Mouse (Mus musculus) embryonic facial prominence, embryonic 12.5 days (tissue): ENCODE results near the gene Tinf2. TPM values are rescaled to one million over a fixed set of nuclear protein-coding genes. Genes with fewer than 3 reads are reported as not detected.

Experiments used
- ATAC-seq: fragments of 200-750 bp; cut with Nextera tagmentation; 2 replicates; pipeline ENCODE4 v1.8.0; 2017; ENCODE audit not compliant: insufficient number of reproducible peaks, insufficient read depth, low FRiP score, low TSS enrichment
- H3K27ac ChIP-seq: fragments of 300-500 bp; sonication (generic); 2 replicates; pipeline ENCODE4 v1.5.1; 2016; ENCODE audit warnings: mild to moderate bottlenecking
- H3K27me3 ChIP-seq: fragments of 300-500 bp; sonication (generic); 2 replicates; pipeline ENCODE4 v1.6.1; 2016; ENCODE audit warnings: mild to moderate bottlenecking, moderate library complexity
- H3K36me3 ChIP-seq: fragments of 300-500 bp; sonication (generic); 2 replicates; pipeline ENCODE4 v1.6.1; 2016; ENCODE audit warnings: mild to moderate bottlenecking
- H3K4me1 ChIP-seq: fragments of 300-500 bp; sonication (generic); 2 replicates; pipeline ENCODE4 v1.6.1; 2016
- H3K4me2 ChIP-seq: fragments of 300-500 bp; sonication (generic); replicated peaks from 2 replicates; pipeline ENCODE4 v1.6.1; 2016; ENCODE audit warnings: mild to moderate bottlenecking, moderate library complexity
- H3K4me3 ChIP-seq: fragments of 300-500 bp; sonication (generic); 2 replicates; pipeline ENCODE4 v1.5.1; 2016; ENCODE audit warnings: mild to moderate bottlenecking
- H3K9ac ChIP-seq: fragments of 300-500 bp; sonication (generic); 2 replicates; pipeline ENCODE4 v1.6.1; 2016; ENCODE audit warnings: mild to moderate bottlenecking, moderate library complexity
- H3K9me3 ChIP-seq: fragments of 300-500 bp; sonication (generic); 2 replicates; pipeline ENCODE4 v1.6.1; 2016; ENCODE audit warnings: mild to moderate bottlenecking, moderate library complexity
- WGBS: fragments of 180-500 bp; shearing (Covaris S2); methylation state at CpG from one replicate; pipeline ENCODE4 v1.1.7; 2016; 5-methylcytosine and 5-hydroxymethylcytosine counted together
- polyA plus RNA-seq: library from polyadenylated mRNA; unstranded; fragments of >200 nt; fragmentation: Nextera tagmentation; extraction: Ambion mirVana; gene quantifications from 2 replicates; pipeline ENCODE4 v1.2.1, GENCODE M21; 2016

The Tinf2 gene
- polyA plus RNA-seq, 1 experiment from 2014 or later, result 54.1 TPM

DNA sequence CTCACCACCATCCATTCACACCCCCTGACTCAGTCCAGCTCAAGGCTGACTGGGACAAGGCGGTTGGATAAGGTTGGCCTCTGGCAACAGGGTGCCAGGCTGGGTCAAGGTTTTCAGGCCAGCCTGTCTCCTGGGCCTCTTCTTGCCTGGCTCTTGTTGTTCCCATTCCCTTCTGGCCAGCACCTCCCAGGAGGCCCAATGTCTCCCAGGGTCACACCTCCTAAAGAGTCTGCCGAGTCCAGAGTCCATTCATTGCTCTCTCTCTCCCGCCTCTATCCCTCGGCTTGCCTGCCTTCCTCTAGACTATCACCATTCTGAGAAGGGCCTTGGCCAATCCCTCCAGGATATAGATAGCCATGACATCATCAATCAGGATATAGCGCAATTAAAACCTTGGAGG, 23.6 kb downstream of the Tinf2 start:
- WGBS, result 93% methylated on average over 5 of the region's 5 CpGs
- Histone ChIP-seq H3K4me2 (no peak overlapping the region), H3K27me3 (no peaks in the 10 kb centered on the region), H3K4me1 (peaks cover 5% of the 10 kb centered on the region; the same call in 1 of the 2 replicates), H3K9me3 (no peaks in the 10 kb centered on the region), H3K4me3 (no peak overlapping the region), H3K9ac (no peak overlapping the region), H3K27ac (no peak overlapping the region), H3K36me3 (peaks cover 21% of the 10 kb centered on the region)
- ATAC-seq, result no peak

DNA sequence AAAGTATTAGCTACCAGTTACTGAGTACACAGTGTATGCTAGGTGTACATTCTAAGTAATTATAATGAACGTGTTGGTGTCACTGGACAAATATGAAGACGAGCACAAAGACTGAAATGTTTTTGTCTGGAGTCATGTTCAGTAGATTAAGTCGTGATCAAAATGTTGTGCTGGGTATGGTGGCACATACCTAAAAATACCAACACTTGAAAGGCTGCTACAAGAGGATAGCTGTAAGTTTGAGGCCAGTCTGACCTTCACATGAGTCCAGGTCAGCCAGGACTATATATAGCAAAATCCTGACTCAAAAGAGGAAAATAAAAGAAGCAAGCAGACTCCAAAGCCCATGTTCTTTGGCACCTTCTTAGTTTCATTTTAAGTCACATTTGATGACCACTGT, 24.7 kb downstream of the Tinf2 start:
- Histone ChIP-seq H3K4me1 (peaks cover 5% of the 10 kb centered on the region; the same call in 1 of the 2 replicates), H3K4me3 (no peak overlapping the region), H3K9me3 (no peaks in the 10 kb centered on the region), H3K27ac (no peak overlapping the region), H3K27me3 (no peaks in the 10 kb centered on the region), H3K36me3 (peaks cover 16% of the 10 kb centered on the region), H3K4me2 (no peak overlapping the region), H3K9ac (no peak overlapping the region)
- ATAC-seq, result no peak
- WGBS, result 86% methylated on average over 3 of the region's 3 CpGs

DNA sequence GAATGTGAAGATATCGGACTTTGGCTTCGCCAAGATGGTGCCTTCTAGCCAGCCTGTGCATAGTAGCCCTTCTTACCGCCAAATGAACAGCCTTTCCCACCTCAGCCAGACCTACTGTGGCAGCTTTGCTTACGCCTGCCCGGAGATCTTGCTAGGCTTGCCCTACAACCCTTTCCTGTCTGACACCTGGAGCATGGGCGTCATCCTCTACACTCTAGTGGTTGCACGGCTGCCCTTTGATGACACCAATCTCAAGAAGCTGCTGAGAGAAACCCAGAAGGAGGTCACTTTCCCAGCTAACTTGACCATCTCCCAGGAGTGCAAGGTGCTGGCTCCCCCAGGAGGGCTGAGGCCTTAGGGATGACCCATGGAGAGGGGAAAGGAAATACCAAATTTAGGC, 30.1 kb downstream of the Tinf2 start:
- Histone ChIP-seq H3K4me2 (no peak overlapping the region), H3K36me3 (peaks cover 6% of the 10 kb centered on the region; the same call in 1 of the 2 replicates), H3K9me3 (no peaks in the 10 kb centered on the region), H3K4me3 (no peak overlapping the region), H3K27ac (no peak overlapping the region), H3K27me3 (no peaks in the 10 kb centered on the region), H3K9ac (no peak overlapping the region), H3K4me1 (no peaks in the 10 kb centered on the region)
- WGBS, result 83% methylated on average over 7 of the region's 7 CpGs
- no peak for ATAC-seq

DNA sequence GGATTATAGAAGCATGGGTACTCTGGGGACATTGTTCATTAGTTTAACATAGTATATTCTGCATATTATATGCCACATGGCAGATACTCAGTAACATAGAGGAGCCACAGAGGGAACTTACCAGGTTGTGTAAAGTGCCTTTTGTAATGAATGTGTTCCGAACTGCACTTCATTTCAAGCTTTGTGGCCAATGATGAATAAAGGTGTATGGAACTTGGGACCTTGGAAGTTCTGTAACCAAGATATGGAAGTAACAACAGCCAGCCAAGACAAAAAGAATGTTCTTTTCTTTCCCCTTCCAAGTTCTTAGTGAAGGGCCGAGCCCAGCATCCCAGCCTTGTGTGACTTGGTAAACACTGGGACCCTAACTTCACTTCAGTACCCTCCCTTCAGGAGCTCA, 31.7 kb downstream of the Tinf2 start, which contains the start of gene Tssk4:
TSS of gene Tssk4 (plus strand) at position 301 of the 400 bp plus-strand sequence.
- Histone ChIP-seq H3K9ac (no peak within 1 kb of the TSS), H3K4me3 (no peak within 1 kb of the TSS), H3K27me3 (no peaks in the 10 kb centered on the region), H3K36me3 (peaks cover 11% of the 10 kb centered on the region; the same call in 1 of the 2 replicates), H3K4me1 (peaks cover 3% of the 10 kb centered on the region), H3K9me3 (no peaks in the 10 kb centered on the region), H3K4me2 (no peak within 1 kb of the TSS), H3K27ac (no peak within 1 kb of the TSS)
- WGBS, result 93% methylated on average over 2 of the region's 2 CpGs
- ATAC-seq, result no peak

DNA sequence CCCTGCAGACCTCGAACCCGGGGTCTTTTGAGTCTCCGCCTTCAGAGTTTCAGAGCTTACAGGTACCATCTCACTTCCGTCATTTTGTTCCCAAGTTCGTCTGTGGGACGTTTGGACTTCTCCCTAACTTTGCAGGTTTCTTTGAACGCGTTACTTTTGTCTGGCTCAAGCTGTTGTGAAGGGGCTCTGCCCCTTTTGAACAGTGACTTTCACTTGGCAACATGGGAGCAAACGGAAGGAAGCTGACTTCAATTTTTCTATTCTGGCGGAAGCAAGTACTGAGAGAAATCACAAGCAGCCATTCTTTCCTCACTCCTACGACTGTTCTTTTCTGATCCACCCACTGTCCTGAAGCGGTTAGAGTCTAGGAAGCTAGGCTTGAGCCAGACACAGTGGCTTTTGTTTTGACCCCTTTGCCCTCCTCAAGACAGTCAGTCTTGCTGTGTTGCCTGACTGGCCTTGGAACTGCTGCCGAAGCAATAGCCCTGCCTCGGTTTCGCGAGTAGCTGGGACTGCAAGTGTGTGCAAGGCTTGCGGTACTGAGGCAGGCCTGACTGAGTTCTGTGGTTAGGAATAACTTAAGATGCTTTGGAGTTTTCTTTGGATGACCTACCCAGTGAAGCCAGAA, 37.2 kb downstream of the Tinf2 start:
- H3K4me2 ChIP-seq, result peak overlapping the region; percentile 92
- H3K36me3 ChIP-seq, result peaks cover 33% of the 10 kb centered on the region
- peak overlapping the region; percentile 95 for H3K4me3 ChIP-seq
- peak overlapping the region; percentile 96 for H3K9ac ChIP-seq
- H3K4me1 ChIP-seq, result peaks cover 19% of the 10 kb centered on the region
- 20% methylated on average over 17 of the region's 17 CpGs for WGBS
- no peak for ATAC-seq
- H3K27ac ChIP-seq, result peak overlapping the region; percentile 26
- H3K9me3 ChIP-seq, result no peaks in the 10 kb centered on the region
- H3K27me3 ChIP-seq, result no peaks in the 10 kb centered on the region

DNA sequence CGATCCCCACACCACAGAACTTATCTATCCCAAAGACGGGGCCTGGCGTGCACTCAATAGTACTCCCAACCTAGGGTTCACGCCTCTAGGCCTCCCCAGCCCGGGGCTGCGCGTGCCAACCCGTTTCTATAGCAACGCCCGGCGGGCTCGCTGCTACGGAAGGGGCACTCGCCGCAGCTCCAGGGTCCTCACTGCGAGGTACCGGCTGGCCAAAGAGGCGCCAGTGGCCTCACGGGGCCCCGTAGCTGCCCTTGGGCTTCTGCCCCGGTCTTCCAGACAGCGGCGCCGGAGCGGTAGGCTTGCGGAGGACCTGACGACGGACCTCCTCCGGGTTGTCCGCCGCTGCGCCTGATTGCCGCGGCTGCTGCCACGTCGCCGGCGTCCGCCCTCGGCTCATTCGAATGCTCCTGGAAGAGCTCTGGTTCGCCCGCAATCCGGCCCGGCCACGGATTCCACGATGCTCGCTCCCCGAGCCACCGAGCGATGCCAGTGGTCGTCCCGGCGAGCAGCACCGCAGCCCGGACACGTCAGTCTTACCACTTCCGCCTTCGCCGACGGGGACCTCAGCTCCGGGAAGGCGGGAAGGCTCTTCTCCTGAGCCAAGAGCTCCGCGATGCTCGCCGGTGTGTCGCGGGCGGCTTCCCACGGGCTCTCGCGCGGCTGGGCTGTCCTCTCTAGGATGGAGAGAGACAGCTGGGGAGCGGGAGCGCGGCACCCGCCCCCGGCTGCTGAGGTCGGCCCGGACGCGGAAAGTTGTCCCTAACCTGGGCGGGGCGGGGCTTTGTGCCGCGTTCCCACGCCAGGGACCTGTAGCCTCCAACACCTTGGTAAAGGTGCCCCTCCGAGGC, 38.3 kb downstream of the Tinf2 start, which contains the start of gene Tm9sf1:
TSS of gene Tm9sf1 (minus strand) at position 747 of the 848 bp plus-strand sequence.
- Histone ChIP-seq H3K27me3 (no peaks in the 10 kb centered on the region), H3K4me1 (peaks cover 19% of the 10 kb centered on the region), H3K9me3 (no peaks in the 10 kb centered on the region), H3K27ac (peak within 1 kb of the TSS; percentile 88), H3K36me3 (peaks cover 43% of the 10 kb centered on the region), H3K4me2 (peak within 1 kb of the TSS; percentile 92), H3K4me3 (peak within 1 kb of the TSS; percentile 95), H3K9ac (peak within 1 kb of the TSS; percentile 96)
- WGBS, result under 1% methylated on average over 89 of the region's 89 CpGs
- peak; percentile 82 for ATAC-seq

DNA sequence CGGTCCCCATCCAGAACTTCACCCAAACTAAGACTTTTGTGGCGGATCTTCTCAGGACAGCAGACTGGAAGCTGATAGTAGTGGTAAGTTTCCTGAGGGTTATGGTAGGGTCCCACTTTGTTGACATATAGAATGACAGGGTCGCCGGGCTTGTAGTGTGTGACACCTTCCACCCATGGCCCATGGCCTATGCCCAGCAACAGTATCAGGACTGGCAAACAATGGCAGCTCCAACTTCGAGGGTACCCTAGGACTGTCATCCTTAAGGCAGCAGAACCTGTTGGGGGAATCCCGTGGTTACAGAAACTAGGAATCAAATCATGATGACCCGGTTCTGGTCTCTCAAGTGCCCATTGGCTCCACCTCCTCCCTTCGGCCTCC, 39.0 kb downstream of the Tinf2 start:
- H3K36me3 ChIP-seq, result peaks cover 49% of the 10 kb centered on the region
- peaks cover 19% of the 10 kb centered on the region for H3K4me1 ChIP-seq
- no peaks in the 10 kb centered on the region for H3K27me3 ChIP-seq
- peak overlapping the region; percentile 88 for H3K27ac ChIP-seq
- peak overlapping the region; percentile 92 for H3K4me2 ChIP-seq
- peak overlapping the region; percentile 96 for H3K9ac ChIP-seq
- whole genome bisulfite sequencing, result 20% methylated on average over 8 of the region's 8 CpGs
- H3K4me3 ChIP-seq, result peak overlapping the region; percentile 95
- ATAC-seq, result no peak
- H3K9me3 ChIP-seq, result no peaks in the 10 kb centered on the region

DNA sequence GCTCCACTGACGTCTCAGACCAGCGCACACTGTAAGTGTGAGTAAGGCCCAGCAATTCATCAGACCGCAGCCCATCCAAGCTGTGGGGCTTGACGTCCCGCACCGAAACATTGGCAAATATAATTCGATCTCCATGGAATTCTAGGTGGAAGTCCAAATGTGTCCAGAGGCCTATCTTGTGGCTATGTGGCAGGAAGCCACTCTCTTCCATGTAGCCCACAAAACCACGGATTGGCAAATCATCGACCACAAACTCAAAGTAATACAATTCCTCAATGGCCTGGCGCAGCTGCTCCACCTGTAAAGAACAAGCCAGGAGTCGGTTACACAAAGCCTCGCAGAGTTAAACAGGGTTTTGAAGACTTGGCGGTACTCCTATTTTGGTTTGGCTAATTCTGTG, 40.3 kb downstream of the Tinf2 start:
- Histone ChIP-seq H3K9me3 (no peaks in the 10 kb centered on the region), H3K27ac (no peak overlapping the region), H3K4me2 (no peak overlapping the region), H3K9ac (no peak overlapping the region), H3K4me1 (peaks cover 20% of the 10 kb centered on the region), H3K36me3 (peaks cover 53% of the 10 kb centered on the region), H3K4me3 (no peak overlapping the region), H3K27me3 (no peaks in the 10 kb centered on the region)
- WGBS, result 94% methylated on average over 13 of the region's 13 CpGs
- no peak for ATAC-seq

DNA sequence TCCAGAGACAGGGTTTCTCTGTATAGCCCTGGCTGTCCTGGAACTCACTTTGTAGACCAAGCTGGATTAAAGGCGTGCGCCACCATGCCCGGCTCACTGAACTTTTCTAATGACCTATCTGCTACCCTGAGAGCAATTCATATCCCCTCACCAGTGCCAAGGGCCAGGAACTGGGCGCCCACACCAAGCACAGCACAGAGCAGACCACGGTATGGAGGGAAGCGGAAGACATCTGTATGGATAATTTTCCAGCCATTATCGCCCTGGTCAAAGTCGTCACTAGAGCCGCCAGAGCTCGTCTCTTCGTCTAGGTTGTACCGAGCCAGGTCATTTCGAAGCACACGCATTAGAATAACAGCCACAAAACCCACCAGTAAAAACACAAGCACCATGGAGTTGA, 40.8 kb downstream of the Tinf2 start:
- H3K27me3 ChIP-seq, result no peaks in the 10 kb centered on the region
- ATAC-seq, result no peak
- WGBS, result 94% methylated on average over 14 of the region's 14 CpGs
- no peak overlapping the region for H3K4me3 ChIP-seq
- no peak overlapping the region for H3K4me2 ChIP-seq
- peaks cover 23% of the 10 kb centered on the region for H3K4me1 ChIP-seq
- peaks cover 53% of the 10 kb centered on the region for H3K36me3 ChIP-seq
- H3K9me3 ChIP-seq, result no peaks in the 10 kb centered on the region
- no peak overlapping the region for H3K27ac ChIP-seq
- no peak overlapping the region for H3K9ac ChIP-seq

DNA sequence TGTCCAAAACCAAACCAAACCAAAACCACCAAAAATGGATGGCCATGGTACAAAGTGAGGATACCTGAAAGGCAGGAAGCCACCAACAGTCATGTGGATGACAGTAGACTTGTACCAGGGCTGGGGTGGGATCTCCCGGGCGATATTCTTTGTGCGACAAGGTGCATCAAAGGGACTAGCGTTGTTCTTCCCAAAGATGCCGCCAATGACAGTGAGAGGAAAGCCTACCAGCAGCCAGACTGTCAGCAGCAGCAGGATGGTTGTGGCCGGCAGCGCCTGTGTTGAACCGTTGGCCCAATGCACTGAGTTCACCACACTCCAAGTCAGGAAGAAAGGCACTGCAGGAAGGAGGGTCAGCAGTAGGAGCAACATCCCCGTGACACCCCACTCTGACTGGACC, 43.8 kb downstream of the Tinf2 start, which contains the start of gene Gm49378:
TSS of gene Gm49378 (minus strand) at position 101 of the 400 bp plus-strand sequence.
- Histone ChIP-seq H3K9ac (no peak within 1 kb of the TSS), H3K27me3 (no peaks in the 10 kb centered on the region), H3K9me3 (no peaks in the 10 kb centered on the region), H3K27ac (no peak within 1 kb of the TSS), H3K4me3 (no peak within 1 kb of the TSS), H3K36me3 (peaks cover 69% of the 10 kb centered on the region), H3K4me2 (no peak within 1 kb of the TSS), H3K4me1 (peaks cover 20% of the 10 kb centered on the region)
- ATAC-seq, result no peak
- 94% methylated on average over 9 of the region's 9 CpGs for WGBS

DNA sequence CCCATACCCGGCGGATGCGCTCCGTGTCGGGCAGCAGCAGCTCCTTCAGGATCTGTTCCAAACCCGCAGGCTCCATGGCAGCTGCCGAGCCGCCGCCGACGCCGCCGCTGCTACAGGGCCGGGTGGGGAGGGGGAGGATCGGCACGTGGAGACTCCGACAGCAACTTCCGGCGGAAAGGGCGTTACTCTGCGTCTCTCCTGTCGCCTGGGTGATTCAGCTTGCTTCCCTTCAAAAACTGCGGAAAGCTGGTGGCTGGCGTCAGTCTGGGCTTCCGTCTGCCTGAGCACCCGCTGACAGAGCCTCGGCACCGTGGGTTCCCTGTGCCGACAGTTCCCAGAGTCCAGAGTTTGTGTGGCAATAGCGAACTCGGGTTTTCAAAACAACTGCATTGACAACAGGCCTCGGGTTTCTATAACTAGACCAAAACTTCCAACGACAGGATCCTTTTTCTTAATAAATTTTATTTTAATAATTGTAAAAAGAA, 46.1 kb downstream of the Tinf2 start, which contains the start of gene Ipo4:
TSS of gene Ipo4 (minus strand) at position 435 of the 485 bp plus-strand sequence.
- Histone ChIP-seq H3K4me3 (peak within 1 kb of the TSS; percentile 59), H3K27ac (peak within 1 kb of the TSS; percentile 41; the same call in 1 of the 2 replicates), H3K27me3 (no peaks in the 10 kb centered on the region), H3K36me3 (peaks cover 81% of the 10 kb centered on the region), H3K9me3 (no peaks in the 10 kb centered on the region), H3K4me2 (peak within 1 kb of the TSS; percentile 94), H3K9ac (peak within 1 kb of the TSS; percentile 67), H3K4me1 (peaks cover 13% of the 10 kb centered on the region)
- peak; percentile 71 for ATAC-seq
- 2% methylated on average over 33 of the region's 33 CpGs for WGBS
